Mouse (Mus musculus) monocyte, adult 59 days (primary cell): ENCODE measurements around the gene Glipr1. TPM values are rescaled to one million over a fixed set of nuclear protein-coding genes. Genes with fewer than 3 reads are reported as not detected.

ENCODE experiments used
- total RNA-seq, 2 experiments: library from RNA; stranded (reverse); gene quantifications; one replicate each; pipeline ENCODE4 v1.2.4; 2023

Glipr1 gene
- 100 to 1,000 TPM; 137 to 164 TPM for total RNA-seq

GRCm38 (mm10) chr10:112002544-112003215 is at the start of gene Glipr1:
TSS of gene Glipr1 (minus strand) at chr10:112002631.

GRCm38 (mm10) chr10:111972542-111973361 is 29.7 kb downstream of the Glipr1 start, which contains the start of gene Krr1:
TSS of gene Krr1 (plus strand) at chr10:111972664.

Other genes with a start within 250 kb of the Glipr1 start
- gene Krr1, start 30.0 kb downstream of the Glipr1 start, total RNA-seq, result 10 to 100 TPM; 29.6 to 33.3 TPM
- gene Glipr1l1, start 57.6 kb upstream of the Glipr1 start, total RNA-seq, result not detected
- not detected for gene Glipr1l2, start 80.7 kb upstream of the Glipr1 start, total RNA-seq
- gene Glipr1l3, start 157.7 kb upstream of the Glipr1 start, total RNA-seq, result not detected
- not detected for gene Caps2, start 161.0 kb upstream of the Glipr1 start, total RNA-seq